Mouse (Mus musculus) macrophage (primary cell): ENCODE measurements around the gene Gna15. TPM values are rescaled to one million over a fixed set of nuclear protein-coding genes. Genes with fewer than 3 reads are reported as not detected.

Experiments
- H3K27ac ChIP-seq: fragments of 350-480 bp; formaldehyde crosslinking; 2 replicates; pipeline ENCODE4 v1.9.0; 2021
- H3K36me3 ChIP-seq: fragments of 350-480 bp; formaldehyde crosslinking; 2 replicates; pipeline ENCODE4 v1.9.0; 2021; ENCODE audit errors: inconsistent target
- H3K4me3 ChIP-seq: fragments of 350-480 bp; formaldehyde crosslinking; 2 replicates; pipeline ENCODE4 v1.9.0; 2021; ENCODE audit errors: inconsistent target
- H3K79me2 ChIP-seq: fragments of 350-480 bp; formaldehyde crosslinking; 2 replicates; pipeline ENCODE4 v1.9.0; 2021; ENCODE audit errors: inconsistent target
- WGBS: methylation state at CpG from one replicate; pipeline ENCODE4 v1.1.7; 2026; ENCODE audit warnings: inconsistent platforms; ENCODE audit not compliant: missing documents; 5-methylcytosine and 5-hydroxymethylcytosine counted together
- polyA plus RNA-seq: library from polyadenylated mRNA; stranded (reverse); fragments of 250-400 nt; gene quantifications from 3 replicates; pipeline ENCODE4 v1.2.4, GENCODE M21; 2018; ENCODE audit warnings: inconsistent platforms

The Gna15 gene
- polyA plus RNA-seq, 1 experiment from 2014 or later: 4.6 TPM

DNA sequence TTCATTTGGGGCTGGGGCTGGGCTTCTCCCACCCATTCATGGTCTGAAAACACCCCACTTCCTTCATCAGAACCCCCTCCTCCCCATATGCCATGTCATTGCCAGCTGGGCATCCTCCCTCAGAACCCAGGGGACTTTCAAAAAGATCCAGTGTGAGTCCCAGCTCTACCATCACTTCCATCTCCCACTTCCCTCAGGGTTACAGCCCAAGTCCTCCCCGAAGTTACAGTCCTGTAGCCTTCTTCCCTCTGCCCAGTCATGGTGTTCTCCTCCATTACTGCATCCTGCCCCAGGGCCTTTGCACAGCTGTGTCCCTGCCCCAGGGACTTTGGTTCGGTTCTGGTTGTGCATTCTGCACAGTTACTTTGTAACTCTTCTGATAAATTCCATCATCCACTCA, 69.9 kb downstream of the Gna15 start:
- Histone ChIP-seq H3K36me3 (no peaks in the 10 kb centered on the region), H3K4me3 (no peak overlapping the region), H3K79me2 (no peaks in the 10 kb centered on the region), H3K27ac (no peak overlapping the region)
- WGBS: 56% methylated on average over 2 of the region's 2 CpGs

DNA sequence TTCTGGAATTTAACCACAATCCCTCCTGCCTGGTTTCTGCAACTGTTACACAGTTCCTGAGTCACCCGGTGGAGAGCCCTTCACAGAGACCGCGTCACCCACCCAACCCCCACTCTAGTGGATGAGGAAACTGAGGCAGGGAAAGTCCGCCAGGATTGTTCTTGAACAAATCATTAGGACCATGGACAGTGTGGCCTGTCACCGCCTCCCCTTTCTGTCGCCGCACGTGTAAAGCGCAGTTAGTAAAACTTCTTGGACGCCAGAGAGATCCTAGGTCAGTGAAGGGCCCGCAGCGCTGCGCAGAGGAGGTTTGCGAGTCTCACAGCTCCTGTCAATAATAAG, 71.1 kb downstream of the Gna15 start:
- WGBS: 16% methylated on average over 14 of the region's 14 CpGs
- H3K79me2 ChIP-seq: no peaks in the 10 kb centered on the region
- no peaks in the 10 kb centered on the region for H3K36me3 ChIP-seq
- H3K4me3 ChIP-seq: no peak overlapping the region
- no peak overlapping the region for H3K27ac ChIP-seq

Other genes with a start within 250 kb of the Gna15 start
- gene Tjp3, start 232.6 kb downstream of the Gna15 start, polyA plus RNA-seq: 1.7 to 4.2 TPM (median 3.3 TPM) in 3 replicates
- gene Pip5k1c, start 231.3 kb downstream of the Gna15 start, polyA plus RNA-seq: 63.2 to 85.8 TPM (median 77.1 TPM) in 3 replicates
- 14.4 to 21.3 TPM (median 15.1 TPM) in 3 replicates for gene Cactin, start 203.1 kb downstream of the Gna15 start, polyA plus RNA-seq
- gene Tbxa2r, start 195.5 kb downstream of the Gna15 start, polyA plus RNA-seq: not detected in 3 replicates
- 0.07 TPM in 1 of 3 replicates, not detected in the others for gene Gipc3, start 181.0 kb downstream of the Gna15 start, polyA plus RNA-seq
- 33.1 to 54.6 TPM (median 42.5 TPM) in 3 replicates for gene Hmg20b, start 173.7 kb downstream of the Gna15 start, polyA plus RNA-seq
- gene Mfsd12, start 166.7 kb downstream of the Gna15 start, polyA plus RNA-seq: 129 to 266 TPM (median 167 TPM) in 3 replicates
- 1.5 to 9.8 TPM (median 2.5 TPM) in 3 replicates for gene 4930404N11Rik, start 158.4 kb downstream of the Gna15 start, polyA plus RNA-seq
- 12.9 to 17.0 TPM (median 15.3 TPM) in 3 replicates for gene Fzr1, start 145.7 kb downstream of the Gna15 start, polyA plus RNA-seq
- gene Dohh, start 139.8 kb downstream of the Gna15 start, polyA plus RNA-seq: 21.0 to 48.1 TPM (median 32.0 TPM) in 3 replicates
- 0.07 to 1.0 TPM (median 0.46 TPM) in 3 replicates for gene Gm48551, start 139.8 kb downstream of the Gna15 start, polyA plus RNA-seq
- 0.57 TPM in 1 of 3 replicates, not detected in the others for gene Gm48552, start 135.2 kb downstream of the Gna15 start, polyA plus RNA-seq
- 9.6 to 21.8 TPM (median 14.6 TPM) in 3 replicates for gene Smim24, start 131.2 kb downstream of the Gna15 start, polyA plus RNA-seq
- gene Nfic, start 68.6 kb downstream of the Gna15 start, polyA plus RNA-seq: 33.6 to 60.6 TPM (median 57.7 TPM) in 3 replicates
- gene Celf5, start 41.5 kb downstream of the Gna15 start, polyA plus RNA-seq: 0.04 TPM in 1 of 3 replicates, not detected in the others
- 54.5 to 93.3 TPM (median 77.1 TPM) in 3 replicates for gene Ncln, start 27.8 kb downstream of the Gna15 start, polyA plus RNA-seq
- 0.14 to 0.26 TPM (median 0.14 TPM) in 3 replicates for gene S1pr4, start 24.1 kb downstream of the Gna15 start, polyA plus RNA-seq
- 3.5 to 6.3 TPM (median 6.2 TPM) in 3 replicates for gene Gna11, start 21.0 kb upstream of the Gna15 start, polyA plus RNA-seq
- gene Aes, start 35.3 kb upstream of the Gna15 start, polyA plus RNA-seq: 301 to 334 TPM (median 303 TPM) in 3 replicates
- 1.3 to 3.9 TPM (median 3.6 TPM) in 3 replicates for gene Tle2, start 50.3 kb upstream of the Gna15 start, polyA plus RNA-seq
- gene Tle6, start 76.8 kb upstream of the Gna15 start, polyA plus RNA-seq: 9.8 to 17.4 TPM (median 16.7 TPM) in 3 replicates
- 0.30 to 0.55 TPM (median 0.40 TPM) in 3 replicates for gene BC025920, start 82.0 kb upstream of the Gna15 start, polyA plus RNA-seq
- 7.3 to 9.1 TPM (median 8.1 TPM) in 3 replicates for gene Sirt6, start 103.6 kb upstream of the Gna15 start, polyA plus RNA-seq
- 10.3 to 12.0 TPM (median 11.5 TPM) in 3 replicates for gene Ankrd24, start 104.3 kb upstream of the Gna15 start, polyA plus RNA-seq
- gene Gm10778, start 124.8 kb upstream of the Gna15 start, polyA plus RNA-seq: 2.2 to 2.9 TPM (median 2.6 TPM) in 3 replicates
- gene Zfp433, start 180.6 kb upstream of the Gna15 start, polyA plus RNA-seq: 3.1 to 4.4 TPM (median 3.4 TPM) in 3 replicates
- 1.6 to 1.7 TPM (median 1.6 TPM) in 3 replicates for gene Gm3055, start 246.9 kb upstream of the Gna15 start, polyA plus RNA-seq